Mouse (Mus musculus) right cerebral cortex, postnatal 4 days (tissue): ENCODE data around the gene Ubl3.

Experiments used
- DNase-seq: peaks from one replicate; pipeline ENCODE4 v3.0.0-alpha.2; 2022

Ubl3 gene

DNA sequence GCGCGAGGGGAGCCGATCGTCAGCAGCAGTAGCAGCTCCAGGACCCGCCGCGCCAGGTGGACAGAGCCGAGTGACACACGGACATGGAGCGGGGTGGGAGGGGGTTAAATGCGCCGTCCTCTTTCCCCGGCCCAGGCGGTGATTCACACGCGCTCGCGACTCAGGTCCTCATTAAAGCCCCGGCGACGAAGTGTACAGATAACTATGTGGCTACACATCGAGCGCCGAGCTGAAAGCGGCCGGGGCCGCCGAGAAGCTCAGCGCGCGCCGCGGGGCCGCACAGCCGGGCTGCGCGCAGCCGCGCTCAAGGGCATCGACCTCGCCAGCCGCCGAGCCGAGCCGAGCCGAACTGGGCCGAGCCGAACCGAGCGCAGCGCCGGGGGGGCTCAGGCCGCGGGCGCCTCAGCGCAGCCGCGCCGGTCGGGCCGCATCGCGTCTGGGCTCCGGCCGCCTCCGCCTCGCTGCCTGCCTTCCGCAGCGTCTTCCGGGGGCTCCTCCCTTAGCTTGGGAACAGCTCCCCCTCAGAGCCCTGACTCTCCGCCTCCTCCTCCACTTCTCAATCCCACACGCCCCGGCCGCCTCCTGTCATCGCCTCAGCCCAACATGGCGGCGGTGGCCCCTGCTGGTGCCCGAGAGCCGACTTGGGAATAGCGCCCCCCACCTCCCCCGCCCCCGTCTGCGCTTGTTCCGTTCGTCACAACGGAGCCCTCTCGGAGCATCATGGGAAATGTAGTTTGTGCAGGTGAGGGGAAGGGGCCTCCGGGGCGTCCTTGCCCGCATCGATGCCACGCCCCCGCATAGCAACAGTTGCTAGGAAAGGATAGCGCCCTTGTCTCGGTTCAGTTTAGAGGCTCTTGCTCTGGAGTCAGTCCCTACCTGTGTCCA lies at the start of gene Ubl3:
Gene Ubl3 (minus strand): TSS at position 603 of the 885 bp plus-strand sequence.
- peak; percentile 93 for DNase-seq

DNA sequence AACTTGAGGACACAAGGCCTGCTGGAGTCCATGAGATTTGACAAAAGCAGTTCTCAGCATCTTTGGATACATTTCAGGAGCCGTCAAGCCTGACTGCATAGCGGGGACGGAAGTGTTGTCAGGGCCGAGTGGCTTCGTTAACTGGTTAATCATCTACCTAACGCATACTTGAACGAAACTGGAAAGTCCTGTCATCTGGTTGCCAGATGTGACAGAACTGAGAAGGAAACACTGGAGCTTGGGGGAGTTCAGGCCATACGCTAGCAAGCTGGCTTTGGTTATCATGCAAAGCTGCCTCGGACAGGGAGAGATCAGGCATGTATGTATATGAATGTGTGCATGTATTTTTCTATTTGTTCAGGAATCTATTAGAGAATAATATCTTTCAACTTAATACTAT lies 45.8 kb upstream of the Ubl3 start:
- no peak for DNase-seq

DNA sequence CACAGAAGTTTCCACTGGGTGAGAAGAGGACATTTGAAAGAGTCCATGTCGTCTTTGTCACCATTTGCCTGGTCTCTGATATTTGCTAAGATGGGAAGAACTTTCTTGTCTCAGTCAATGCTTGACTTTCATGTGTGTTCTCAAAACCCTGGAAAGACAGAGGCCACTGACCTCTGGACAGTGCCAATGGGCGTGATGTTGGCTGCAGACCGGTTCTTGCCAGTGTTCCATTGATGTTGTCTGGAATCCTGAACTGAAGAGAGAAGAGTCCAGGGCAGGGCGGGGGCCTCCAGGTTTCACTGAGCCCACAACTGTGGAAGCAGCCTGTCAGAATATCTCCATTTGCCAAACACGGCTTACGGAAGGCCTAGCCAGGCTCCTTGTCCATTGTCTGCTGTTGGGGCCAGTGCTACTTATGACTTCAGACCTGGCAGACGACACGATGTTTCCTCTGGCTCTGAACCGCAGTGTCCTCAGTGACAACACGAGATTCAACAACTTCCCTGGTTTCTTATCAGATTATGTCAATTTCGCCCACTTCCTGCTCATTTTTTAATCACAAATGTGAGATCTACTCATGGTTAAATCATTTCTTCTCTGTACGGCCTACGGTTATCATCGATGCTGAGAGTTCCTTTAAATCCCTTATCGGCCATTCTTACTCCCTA lies 43.6 kb upstream of the Ubl3 start:
- DNase-seq = no peak

DNA sequence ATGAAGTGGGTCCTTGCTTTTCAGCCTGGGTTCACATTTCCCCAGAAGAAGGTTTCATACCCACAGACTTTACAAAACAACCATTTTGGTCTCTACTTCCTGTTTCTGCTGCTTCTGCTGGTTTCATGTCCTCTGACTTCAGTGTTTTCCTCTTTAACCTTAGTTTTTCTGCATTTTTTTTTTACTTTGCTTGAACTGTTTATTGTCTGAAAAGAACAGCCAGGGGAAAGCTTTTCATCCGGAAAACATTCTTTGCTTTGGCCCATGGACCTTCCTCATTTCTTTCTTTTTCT lies 42.8 kb upstream of the Ubl3 start:
- no peak for DNase-seq

DNA sequence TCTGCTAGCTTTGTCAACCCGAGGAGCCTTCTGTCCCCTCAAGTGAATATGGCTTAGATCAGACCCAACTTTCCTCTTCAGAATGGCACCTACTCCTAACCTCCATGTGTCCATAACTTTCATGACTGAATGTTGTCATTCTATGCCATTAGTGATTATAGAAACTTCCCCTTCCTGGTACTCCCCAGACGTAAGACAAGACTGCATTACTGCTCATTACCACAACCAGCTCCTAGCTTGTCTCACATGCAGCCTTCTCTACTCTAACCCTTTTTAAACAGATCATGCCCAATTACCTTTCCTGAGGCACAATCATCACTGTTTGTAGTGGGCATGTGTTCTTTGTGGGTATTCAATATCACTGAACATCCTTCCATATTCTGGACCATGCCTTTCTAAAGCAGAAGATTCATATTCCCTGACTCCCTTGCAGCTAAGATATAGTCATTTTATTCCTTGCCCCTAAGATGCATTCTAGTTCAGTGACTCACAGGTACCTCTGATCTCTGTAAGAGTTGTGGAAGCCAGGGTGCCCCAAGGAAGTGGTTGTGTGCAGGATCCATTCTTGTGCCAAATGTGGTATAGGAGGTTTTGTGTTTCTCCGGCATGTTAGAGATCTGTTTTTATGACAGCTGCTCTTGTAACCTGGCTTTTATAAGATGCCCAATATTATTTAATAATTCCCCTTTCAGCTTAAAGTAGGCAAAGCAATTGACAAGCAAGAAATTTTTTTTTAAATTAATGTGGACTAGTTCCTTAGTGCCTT lies 42.3 kb upstream of the Ubl3 start:
- no peak for DNase-seq

DNA sequence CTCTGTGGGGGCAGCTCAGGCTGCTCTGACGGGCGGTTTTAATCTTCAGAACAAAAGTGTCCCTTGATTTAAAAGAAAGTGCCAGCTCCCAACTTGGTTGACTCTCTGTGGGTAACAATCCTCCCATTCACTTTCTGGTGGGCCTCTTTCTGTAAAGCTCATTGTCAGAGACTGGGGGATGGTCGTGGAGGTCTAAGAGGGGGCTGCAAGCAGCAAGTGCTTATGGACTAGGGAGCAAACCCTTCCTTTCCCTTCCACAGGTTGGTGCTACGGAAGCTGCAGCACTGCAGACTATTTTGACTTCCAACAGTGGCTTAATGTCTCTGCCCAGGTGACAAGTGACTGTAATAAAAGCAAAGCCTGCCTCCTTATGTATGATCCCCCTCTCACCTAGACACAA lies 41.0 kb upstream of the Ubl3 start:
- no peak for DNase-seq

DNA sequence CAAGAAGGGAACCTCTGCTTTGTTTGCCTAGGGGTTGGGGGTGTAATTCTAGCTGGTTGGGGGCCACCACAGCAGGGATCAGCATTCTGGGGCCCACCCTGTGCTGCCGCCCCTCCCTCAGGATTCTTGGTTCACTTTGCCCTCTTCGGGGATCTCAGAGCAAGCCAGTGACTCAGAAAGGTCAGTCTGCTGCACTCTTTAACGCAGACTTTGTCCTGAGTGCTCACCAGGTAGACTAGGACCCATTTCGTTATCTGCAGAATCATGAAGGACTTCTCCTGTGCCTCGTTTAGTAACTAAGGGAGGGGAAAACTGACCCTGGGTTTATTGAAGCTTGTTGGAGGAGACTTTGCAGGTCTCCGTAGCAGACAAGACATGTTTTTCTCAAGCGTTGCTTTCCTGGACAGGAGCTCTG lies 38.9 kb upstream of the Ubl3 start:
- DNase-seq = no peak

DNA sequence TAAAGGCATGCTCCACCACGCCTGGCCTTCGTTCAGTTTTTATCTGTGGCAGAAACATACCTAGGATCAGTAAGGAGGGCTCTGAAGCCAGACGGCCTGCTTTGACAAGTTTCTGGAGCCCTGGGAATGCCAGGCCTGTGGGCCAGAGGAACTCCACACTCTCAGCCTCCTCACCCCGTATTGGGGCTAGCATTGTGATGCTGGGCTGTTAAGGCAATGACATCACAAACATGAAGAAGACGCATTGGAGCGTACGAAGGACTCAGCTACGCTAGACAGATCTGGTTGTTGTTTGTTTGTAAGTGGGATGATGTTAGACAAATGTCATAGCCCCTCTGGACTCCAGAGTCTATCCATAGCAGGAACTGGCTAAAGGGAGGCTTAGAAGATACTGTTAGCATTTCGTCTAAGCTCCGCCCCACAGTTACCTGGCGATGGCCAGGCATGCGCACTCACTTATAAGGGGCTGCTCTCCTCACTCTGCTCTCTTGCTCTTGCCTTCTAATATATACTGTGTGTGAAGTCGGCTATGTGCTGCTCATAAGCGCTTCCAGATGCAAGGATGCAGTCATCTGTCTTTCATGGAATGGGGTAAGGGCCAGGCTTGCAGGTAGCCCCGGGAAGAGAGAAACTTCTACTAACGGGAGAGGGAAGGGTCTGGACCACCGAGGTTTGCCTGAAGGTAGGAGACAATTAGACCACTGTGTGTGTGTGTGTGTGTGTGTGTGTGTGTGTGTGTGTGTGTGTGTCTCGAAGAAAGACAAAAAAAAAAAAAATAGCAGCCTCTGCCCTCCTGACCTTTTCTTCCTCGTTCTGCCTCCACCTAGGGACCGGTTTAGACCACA lies 38.2 kb upstream of the Ubl3 start:
- DNase-seq = no peak

DNA sequence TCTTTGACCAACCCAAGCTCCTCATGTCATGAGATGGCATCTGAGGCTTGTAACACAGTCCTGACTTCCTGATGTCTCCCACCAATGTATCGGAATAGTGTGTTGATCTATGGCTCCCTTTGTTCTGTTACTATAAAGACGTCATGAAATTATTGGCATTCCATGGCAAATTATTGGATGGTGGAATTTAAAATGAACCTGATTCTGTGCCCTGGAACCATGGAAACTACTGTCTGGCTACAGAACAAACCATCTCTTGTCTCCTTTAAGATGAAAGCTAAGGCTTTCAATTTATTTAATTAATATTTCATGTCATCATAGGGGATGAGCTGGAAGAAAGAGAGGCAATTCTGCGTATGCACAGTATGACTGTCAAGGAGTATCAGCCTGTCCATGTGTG lies 36.4 kb upstream of the Ubl3 start:
- DNase-seq = no peak

DNA sequence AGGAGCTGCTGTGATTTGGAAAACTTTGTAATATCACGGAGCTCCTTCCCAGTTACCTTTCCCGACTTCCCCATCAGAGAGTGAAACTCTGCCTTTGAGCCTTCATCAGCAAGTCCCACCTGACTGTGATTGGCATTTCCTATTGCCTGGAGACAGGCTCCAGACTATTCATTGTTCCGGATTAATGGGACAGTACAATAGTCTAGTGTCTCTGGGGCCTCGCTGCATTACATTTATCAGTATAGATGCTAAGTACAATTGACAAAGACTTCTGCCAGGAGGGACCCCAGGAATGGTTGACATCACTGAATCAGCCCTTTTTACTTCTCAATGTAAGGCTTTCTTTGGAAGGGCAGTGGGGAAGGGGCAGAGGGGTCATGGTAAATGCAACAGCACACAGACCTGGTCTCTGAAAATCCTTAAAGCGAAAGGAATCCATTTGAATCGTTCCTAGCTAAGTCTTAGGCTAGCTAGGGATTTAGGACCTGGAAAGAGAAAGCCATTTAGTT lies 35.6 kb upstream of the Ubl3 start:
- no peak for DNase-seq

DNA sequence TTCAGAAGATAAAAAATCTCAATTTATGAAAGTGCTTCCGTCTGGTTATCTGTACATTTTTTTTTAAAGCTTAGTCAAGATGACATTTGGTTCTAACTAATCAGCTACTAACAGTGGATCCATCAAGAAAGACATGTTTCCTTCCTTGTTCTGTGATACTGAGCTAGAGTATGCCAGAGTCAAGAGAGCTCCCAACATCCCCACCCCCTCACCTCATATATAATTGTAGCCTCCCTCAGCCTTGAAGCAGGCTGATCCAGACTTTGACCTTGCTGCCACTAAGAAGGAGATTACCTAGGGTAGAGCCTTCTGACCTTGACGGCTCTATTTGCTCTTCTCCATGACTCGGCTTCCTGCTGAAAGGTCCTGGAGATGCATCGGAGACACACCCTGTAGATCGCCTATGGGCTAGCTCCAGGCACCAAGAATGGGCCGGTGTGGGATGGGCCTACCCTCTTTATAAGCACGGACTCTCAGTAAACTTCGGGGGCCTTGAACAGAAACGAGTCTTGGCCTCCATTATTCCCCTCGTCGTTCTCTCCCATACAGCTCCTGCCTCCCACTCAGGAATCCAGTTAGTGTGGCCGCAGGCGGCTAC lies 27.9 kb upstream of the Ubl3 start:
- no peak for DNase-seq

DNA sequence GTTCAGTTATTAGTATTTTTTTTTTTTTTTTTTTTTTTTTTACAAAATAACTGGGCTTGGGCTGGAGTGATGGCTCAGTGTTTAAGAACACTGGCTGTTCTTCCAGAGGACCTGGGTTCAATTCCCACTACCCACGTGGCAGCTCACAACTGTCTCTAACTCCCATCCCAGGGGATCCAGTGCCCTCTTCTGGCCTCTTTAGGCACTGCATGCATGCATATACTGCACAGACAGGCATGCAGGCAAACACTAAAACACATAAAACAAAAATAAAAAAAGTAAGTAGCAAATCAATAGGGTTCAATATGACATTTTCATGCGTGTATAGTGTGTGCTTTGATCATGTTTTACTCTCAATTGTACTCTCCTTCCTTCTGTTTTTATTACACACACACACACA lies 26.6 kb upstream of the Ubl3 start:
- no peak for DNase-seq

DNA sequence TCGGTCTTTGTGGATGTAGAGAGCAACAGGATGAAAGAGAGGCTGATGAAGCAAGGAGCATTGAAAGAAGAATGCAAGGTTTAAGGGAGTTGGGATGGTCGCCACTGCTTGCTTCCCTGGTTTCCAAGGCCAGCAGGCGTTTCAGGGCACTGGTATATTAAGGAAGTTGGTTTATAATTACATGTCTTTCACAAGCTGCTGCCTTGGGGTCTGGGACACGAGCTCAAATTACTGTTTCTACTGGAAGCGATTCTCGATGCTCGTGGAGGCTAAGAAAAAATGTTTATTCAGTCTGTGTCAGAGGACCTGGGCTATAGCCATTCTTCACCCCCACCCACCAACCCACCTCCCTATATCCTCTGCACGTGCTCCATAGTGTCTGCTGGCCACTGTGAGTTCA lies 25.8 kb upstream of the Ubl3 start:
- DNase-seq = no peak

DNA sequence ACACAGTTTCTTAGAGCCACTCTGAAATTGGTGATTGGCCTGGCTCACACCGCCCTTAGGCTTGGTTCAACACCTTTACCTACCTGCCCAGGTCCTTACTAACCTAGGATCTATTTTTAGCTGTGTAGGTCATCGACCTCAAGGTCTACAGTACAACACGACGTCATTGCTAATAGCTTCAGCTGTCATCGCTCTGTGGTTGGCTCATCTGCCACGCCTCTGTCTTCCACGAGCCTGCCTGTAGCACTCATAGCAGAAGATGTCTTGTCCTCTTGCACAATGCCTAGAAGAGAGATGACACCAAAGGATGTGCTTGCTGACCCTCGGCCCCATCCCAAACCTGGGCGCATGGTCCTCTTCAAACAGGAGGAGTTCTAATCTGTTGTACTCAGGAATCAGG lies 24.7 kb upstream of the Ubl3 start:
- DNase-seq = no peak

DNA sequence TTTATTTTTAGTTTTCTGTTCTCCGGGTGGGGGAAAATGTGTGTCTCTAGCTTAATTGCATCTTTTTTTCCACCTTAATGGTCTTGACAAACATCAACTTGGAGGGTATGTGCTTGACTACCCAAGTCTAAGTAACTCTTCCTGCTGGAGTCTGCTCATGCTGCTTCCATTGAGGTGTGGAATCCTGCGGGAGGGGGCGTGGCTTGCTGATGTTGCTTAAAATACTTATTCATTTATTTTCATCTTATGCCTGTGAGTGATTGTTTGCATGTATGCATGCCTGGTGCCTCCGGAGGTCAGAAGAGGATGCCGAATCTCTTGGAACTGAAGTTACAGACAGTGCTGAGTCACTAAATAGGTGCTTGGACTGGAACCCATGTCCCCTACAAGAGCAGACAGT lies 22.6 kb upstream of the Ubl3 start:
- no peak for DNase-seq

DNA sequence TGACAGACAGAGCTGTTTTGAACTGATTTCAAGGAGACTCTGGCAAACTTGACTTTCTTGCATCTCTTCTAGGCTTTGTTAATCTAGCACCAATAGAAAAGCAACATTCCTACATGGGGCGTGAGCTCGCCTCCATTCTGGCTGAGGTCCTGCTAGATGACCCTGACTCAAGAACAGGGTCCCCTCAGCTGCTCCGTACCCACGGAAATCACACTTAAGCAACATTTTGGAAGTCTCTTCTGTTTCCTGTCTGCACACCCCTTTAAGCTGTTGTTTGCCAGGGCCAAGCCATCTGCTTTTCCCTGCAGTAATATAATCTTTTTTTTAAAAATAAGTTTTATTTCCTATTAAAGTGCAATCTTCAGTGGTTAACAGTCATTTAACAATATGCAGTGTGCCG lies 20.1 kb upstream of the Ubl3 start:
- DNase-seq = no peak

DNA sequence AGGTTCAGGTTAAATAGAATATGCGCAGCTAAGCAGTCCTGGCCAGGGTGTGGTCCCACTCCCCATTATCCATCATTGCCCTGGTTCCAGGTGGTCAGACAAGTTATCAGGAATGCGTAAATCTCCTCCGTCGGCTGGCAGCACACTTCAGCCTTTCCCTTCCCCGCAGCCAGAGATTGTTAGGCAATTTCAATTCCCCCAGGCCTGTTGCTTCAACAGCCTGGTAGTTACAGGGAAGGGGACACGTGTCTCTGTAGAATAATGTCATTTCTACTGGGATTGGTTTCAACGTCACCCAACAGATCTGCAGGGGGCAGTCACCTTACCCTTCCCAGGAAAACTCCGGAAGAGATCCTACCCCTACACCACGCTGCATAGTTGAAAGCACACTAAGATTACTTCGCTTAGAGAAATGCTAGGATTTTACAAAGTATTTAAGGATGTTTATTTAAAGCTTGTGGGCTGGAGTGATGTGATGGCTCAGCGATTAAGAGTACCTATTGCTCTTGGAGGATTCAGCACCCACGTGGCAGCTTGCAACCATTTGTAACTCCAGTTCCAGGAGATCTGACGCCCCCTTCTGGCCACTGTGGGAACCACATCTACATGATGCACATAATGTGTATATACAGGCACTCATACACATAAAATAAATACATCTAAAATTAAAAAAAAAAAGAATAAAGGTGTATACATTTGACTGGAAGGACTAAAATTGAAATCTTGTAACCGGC lies 18.1 kb upstream of the Ubl3 start:
- DNase-seq = no peak

DNA sequence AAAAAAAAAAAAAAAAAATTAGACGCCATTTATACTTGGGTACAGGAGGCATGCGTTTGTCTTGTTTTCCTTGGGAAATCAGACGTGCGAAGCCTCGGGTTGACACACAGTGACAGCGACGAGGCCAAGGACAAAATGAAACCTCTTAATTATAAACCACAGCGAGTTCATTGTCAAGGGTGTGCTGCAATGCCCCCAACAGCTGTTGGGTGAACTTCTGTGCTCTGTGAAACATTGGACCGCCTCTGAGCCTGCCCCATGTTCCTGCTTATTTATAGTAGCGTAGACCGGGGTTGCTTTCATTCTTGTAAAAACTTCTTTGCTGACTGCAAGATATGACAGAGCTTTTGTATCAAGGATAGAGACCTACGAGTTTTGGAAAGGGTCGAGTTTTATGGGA lies 16.9 kb upstream of the Ubl3 start:
- no peak for DNase-seq

DNA sequence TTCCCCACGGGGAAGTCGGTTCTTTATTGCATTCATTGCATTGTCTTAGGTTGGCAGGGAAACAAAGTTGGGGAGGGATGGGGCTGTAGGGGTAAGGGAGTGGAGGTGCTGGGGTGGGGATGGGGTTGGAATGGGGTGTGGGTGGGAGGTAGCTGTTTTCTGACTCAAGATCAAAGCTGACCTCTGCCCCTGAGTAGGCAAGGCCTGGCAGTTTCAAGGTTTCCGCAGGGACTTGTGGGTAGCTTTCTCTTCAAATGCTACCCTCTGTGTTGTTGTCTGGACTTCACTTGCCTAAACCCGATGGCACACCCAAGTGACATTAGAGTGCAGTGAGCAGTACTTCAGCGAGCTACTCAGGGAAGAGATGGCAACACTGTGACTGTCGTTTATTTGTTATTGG lies 13.0 kb upstream of the Ubl3 start:
- DNase-seq = no peak

DNA sequence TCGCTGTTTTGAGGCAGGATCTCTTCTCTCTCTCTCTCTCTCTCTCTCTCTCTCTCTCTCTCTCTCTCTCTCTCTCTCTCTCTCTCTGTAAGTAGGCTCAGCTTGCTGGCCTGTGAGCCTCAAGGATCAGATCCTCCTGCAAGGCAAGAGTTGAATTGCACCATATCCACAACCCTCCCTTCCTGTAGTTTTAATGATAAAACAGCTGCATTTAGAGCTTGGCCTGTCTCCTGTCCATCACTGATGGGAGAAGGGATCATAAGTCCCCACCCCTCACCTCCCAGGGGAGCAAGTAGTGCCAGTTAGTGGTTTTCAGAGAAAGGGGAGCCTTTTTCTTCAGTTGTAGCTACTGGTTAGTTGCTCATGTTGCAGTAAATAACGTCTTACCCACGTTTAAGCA lies 11.5 kb upstream of the Ubl3 start:
- no peak for DNase-seq

DNA sequence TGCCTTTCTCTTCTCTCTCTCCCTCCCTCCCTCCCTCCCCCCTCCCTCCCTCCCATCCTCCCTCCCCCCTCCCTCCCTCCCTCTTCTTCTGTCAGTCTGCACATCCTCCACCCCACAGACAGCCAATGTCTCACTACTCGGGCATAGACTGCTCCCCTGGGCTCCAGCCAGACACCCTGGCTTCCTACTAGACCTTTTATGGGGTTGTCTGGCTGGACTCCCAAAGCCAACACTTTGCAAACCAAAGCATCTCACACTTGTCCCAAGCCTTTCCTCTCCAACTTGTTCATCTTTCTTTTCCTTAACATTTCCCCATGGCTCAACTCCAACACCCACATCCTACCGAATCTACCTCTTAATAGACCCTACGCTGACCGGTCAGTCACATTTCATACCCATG lies 10.7 kb upstream of the Ubl3 start:
- no peak for DNase-seq

DNA sequence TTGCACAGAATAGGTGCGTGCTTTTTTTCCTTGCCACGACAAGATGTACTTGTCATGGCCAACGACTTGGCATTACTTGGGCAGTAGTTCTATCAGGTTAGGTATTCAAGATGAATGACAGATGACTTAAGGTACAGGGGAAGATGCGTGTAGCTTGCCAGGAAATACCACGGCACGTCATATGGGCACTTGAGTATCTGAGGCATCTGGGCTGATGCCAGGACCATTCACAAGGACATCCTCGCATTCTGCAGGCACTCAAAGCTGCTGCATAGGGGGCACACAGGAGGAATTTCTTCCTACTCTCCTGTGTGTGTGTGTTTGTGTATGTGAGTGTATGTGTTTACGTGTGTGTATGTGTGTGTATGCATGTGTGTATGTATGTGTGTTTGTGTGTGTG lies 9.6 kb upstream of the Ubl3 start:
- no peak for DNase-seq
